Comparison of ENCODE assay signal across 9 mouse cellular contexts in genomic region chr6:31100749-31101148, GRCm38 (mm10).
DNase-seq lines count a peak whose midpoint lies in the region; ATAC-seq and TF ChIP-seq lines count a peak whose summit lies in the region.
"Had no signal": no experiment of that assay in that cellular context is flagged by ENCODE, and none has a peak within 500 bp of the region (broad histone marks: within the 10 kb centered on the region; RNA-seq: fewer than 3 reads in every experiment).

No protein-coding gene starts in this region.

- WGBS in hindbrain, embryonic 11.5 days, result 59% methylated on average over 5 of the region's 5 CpGs
- 50% methylated on average over 5 of the region's 5 CpGs for WGBS in hindbrain, embryonic 12.5 days

- H3K27ac ChIP-seq in hindbrain, embryonic 11.5 days (ENCODE audit: low read depth, low read length), result no peak overlapping the region
- H3K27ac ChIP-seq in hindbrain, embryonic 12.5 days, result no peak overlapping the region
- no peak overlapping the region for H3K27ac ChIP-seq in ES-Bruce4 (ENCODE audit: insufficient read depth, low read length)
- H3K27ac ChIP-seq: embryonic facial prominence, embryonic 12.5 days had no signal

- 0 out of 2 replicates have a peak, but pooled peaks cover 9% of the 10 kb centered on the region for H3K4me1 ChIP-seq in hindbrain, embryonic 11.5 days (replicated peaks; ENCODE audit: control insufficient read depth, insufficient read depth, low read length)
- peaks cover 19% of the 10 kb centered on the region for H3K4me1 ChIP-seq in hindbrain, embryonic 12.5 days
- H3K4me1 ChIP-seq in ES-Bruce4 (ENCODE audit: control insufficient read depth, insufficient read depth, low read length), result no peaks in the 10 kb centered on the region

- H3K9ac ChIP-seq in hindbrain, embryonic 11.5 days (ENCODE audit: low read depth, low read length), result no peak overlapping the region
- no peak overlapping the region for H3K9ac ChIP-seq in hindbrain, embryonic 12.5 days
- no peak overlapping the region for H3K9ac ChIP-seq in ES-Bruce4 (ENCODE audit: low read depth, poor library complexity, severe bottlenecking)
- H3K9ac ChIP-seq: embryonic facial prominence, embryonic 12.5 days had no signal

- intact Hi-C loops in left cerebral cortex, postnatal 10 days (cut with DNase I), result no loop called here

- peak; percentile 27 for DNase-seq in hindbrain, embryonic 11.5 days (ENCODE audit: low spot score)
- DNase-seq in 3T3-L1 (ENCODE audit: low read depth, low spot score), result peak; percentile 88
- peak; percentile 61 for DNase-seq in induced T-regulatory cell, adult 2 months (ENCODE audit: low read depth)
- DNase-seq in spleen, postnatal 36 days (ENCODE audit: low spot score in 2 of 2), result no peak
- DNase-seq in left cerebral cortex, postnatal 10 days (ENCODE audit: extremely low spot score in 1 of 2, low spot score in 2 of 2), result no peak
- no peak for DNase-seq in urinary bladder, postnatal 36 days (ENCODE audit: low spot score in 2 of 2)

- no peak for TF ChIP-seq EP300 in ES-Bruce4 (IDR thresholded peaks at IDR 0.05; ENCODE audit: insufficient read depth, low read depth, low read length)

- TF ChIP-seq CTCF in ES-Bruce4 (IDR thresholded peaks at IDR 0.05; ENCODE audit: low read depth, low read length), result peak; percentile 61

- H3K4me3 ChIP-seq in hindbrain, embryonic 11.5 days (ENCODE audit: low read depth, low read length), result no peak overlapping the region
- H3K4me3 ChIP-seq in hindbrain, embryonic 12.5 days, result no peak overlapping the region
- H3K4me3 ChIP-seq in ES-Bruce4 (ENCODE audit: low read depth, low read length), result no peak overlapping the region
- H3K4me3 ChIP-seq: embryonic facial prominence, embryonic 12.5 days had no signal

- ATAC-seq in hindbrain, embryonic 11.5 days (ENCODE audit: low FRiP score), result no peak
- no peak for ATAC-seq in hindbrain, embryonic 12.5 days (ENCODE audit: low FRiP score)

- no peaks in the 10 kb centered on the region for H3K27me3 ChIP-seq in hindbrain, embryonic 11.5 days (ENCODE audit: control insufficient read depth, insufficient read depth, low read length)
- no peaks in the 10 kb centered on the region for H3K27me3 ChIP-seq in hindbrain, embryonic 12.5 days
- H3K27me3 ChIP-seq in ES-Bruce4 (ENCODE audit: control insufficient read depth, insufficient read depth, low read length, poor library complexity, severe bottlenecking), result no peaks in the 10 kb centered on the region
- H3K27me3 ChIP-seq: embryonic facial prominence, embryonic 12.5 days had no signal

- no peak overlapping the region for H3K4me2 ChIP-seq in hindbrain, embryonic 11.5 days (replicated peaks; ENCODE audit: low read depth, low read length)
- H3K4me2 ChIP-seq in hindbrain, embryonic 12.5 days (replicated peaks), result no peak overlapping the region
- H3K4me2 ChIP-seq: embryonic facial prominence, embryonic 12.5 days had no signal

- no peaks in the 10 kb centered on the region for H3K36me3 ChIP-seq in hindbrain, embryonic 11.5 days (ENCODE audit: control insufficient read depth, insufficient read depth, low read length)
- H3K36me3 ChIP-seq in hindbrain, embryonic 12.5 days, result no peaks in the 10 kb centered on the region
- H3K36me3 ChIP-seq in ES-Bruce4 (ENCODE audit: control insufficient read depth, insufficient read depth, low read length, poor library complexity, severe bottlenecking), result no peaks in the 10 kb centered on the region
- H3K36me3 ChIP-seq: embryonic facial prominence, embryonic 12.5 days had no signal

- TF ChIP-seq POLR2A in ES-Bruce4 (IDR thresholded peaks at IDR 0.05; ENCODE audit: insufficient read depth, low read length), result no peak

- H3K9me3 ChIP-seq in hindbrain, embryonic 11.5 days (ENCODE audit: control insufficient read depth, low read length), result no peaks in the 10 kb centered on the region
- H3K9me3 ChIP-seq in hindbrain, embryonic 12.5 days (replicated peaks), result no peaks in the 10 kb centered on the region
- H3K9me3 ChIP-seq in ES-Bruce4 (replicated peaks; ENCODE audit: control insufficient read depth, insufficient read depth, low read length, poor library complexity, severe bottlenecking), result no peaks in the 10 kb centered on the region
- H3K9me3 ChIP-seq: embryonic facial prominence, embryonic 12.5 days had no signal

Comparison
In these comparisons a context has a peak if more than half of its experiments do, and no peak if none do; other contexts are left out.
1. DNase-seq: peak in hindbrain, embryonic 11.5 days (single experiment), 3T3-L1 (single experiment) and induced T-regulatory cell, adult 2 months (single experiment); none in spleen, postnatal 36 days (0 of 2), left cerebral cortex, postnatal 10 days (0 of 2) and urinary bladder, postnatal 36 days (0 of 2).